Mouse (Mus musculus) spleen, adult 12 weeks (tissue): ENCODE measurements around the gene Drg2.
"Not testable (repeated sequence)": the region's sequence is repeated elsewhere in the genome, so short reads cannot be mapped to it uniquely, and the experiment has no call there.

Experiments used
- DNase-seq: peaks from one replicate; pipeline ENCODE4 v3.0.0; 2022; ENCODE audit warnings: low spot score

The Drg2 gene

DNA sequence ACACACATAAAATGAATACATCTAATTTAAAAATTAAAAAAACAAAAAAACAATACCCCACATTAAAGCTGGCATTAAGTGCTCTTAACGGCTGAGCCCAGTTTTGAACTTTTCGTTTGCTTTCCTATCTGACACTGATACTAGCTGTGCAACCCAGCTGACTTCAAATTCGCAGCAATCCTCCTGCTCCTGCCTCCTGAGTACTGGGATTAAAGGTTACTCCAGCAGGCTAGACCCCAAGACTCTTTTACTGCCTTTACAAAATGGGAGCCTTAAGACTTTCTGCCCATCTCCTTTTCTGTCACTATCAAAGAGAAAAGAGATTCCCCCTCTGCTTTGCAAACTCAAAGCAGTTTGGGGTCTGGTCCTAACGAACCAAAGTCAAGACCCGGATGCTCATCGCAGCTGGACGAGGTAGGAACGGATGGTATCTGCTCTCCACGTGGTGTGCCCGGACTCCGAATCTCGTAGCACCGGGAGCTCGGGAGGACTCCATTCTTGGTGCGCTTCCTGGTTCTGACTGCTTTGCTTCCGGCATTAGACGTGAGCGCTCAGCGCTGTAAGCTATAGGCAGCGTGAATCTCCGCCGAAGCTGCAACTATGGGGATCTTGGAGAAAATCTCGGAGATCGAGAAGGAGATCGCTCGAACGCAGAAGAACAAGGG is at the start of gene Drg2:
Gene Drg2, plus strand, starts transcription at position 512 of the 665 bp plus-strand sequence.
- peak; percentile 74 for DNase-seq

DNA sequence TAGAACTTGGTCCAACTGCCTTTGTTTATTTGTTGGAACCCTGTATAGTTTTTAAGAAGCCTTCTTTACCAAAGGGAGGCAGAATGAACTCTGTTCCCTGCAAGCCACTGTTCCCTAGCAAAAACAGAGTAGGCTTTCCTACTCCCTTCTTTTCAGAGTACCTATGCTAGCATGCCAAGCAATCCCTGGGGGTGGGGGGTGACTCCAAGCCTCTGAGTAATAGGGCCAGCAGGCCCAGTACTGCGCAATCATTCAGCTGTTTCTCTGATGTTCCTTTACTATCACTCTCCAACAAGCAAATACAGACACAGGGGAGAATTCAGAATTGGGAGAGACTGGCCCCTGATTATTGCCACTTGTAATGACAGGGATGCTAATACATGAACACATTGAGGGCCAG is 47.8 kb upstream of the Drg2 start:
- no peak for DNase-seq

DNA sequence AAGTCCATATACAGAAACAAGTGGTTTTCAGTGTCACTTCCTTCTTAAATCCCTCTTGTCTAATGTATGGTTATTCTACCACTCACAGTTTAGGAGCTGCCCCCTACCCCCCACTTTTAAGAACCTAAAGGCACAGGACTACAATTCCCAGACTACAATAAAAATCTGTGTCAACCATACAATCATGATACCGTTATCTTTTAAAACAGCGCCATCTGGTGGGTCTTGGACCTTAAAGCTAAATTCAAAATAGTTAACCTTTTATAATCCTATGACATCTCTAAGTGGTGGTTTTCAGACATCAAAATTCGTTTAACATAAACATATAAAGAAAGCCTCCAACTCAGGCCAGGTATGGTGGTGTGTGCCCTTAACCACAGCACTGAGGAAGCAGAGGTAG is 42.2 kb upstream of the Drg2 start:
- peak; percentile 26 for DNase-seq

DNA sequence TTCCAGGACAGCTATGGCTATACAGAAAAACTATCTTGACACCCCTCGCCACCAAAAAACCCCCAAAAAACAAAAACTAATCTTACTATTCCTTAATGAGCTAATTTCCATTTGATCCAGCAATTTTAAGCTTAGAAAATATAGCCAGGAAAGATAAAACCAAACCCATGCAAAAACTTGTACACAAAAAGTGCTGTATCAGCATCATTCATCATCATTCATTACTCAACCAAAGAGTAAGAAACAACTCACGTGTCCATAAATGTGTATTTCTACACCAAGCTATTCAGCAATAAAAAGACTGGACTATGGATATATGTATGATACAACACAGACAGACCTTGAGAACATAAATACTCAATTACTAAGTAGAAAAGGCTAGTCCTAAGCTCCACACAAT is 41.5 kb upstream of the Drg2 start:
- DNase-seq = no peak

DNA sequence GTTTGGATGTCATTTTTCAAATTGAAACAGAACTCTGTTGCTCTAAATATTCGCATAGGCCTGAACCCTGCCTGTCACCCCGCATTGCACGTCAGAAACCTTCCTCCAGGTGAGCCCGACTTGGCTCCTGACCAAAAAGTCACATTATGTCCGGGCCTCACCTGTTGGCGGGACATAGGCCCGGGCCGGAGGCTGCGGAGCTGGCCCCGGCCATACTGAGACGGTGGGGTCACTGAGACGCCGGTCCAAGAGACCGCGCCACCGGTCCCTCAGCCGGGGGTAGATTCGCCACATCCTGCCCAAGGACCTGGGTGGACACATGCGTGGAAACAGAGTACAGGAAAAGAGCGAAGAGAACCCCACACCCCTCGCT is 37.8 kb upstream of the Drg2 start:
- no peak for DNase-seq

DNA sequence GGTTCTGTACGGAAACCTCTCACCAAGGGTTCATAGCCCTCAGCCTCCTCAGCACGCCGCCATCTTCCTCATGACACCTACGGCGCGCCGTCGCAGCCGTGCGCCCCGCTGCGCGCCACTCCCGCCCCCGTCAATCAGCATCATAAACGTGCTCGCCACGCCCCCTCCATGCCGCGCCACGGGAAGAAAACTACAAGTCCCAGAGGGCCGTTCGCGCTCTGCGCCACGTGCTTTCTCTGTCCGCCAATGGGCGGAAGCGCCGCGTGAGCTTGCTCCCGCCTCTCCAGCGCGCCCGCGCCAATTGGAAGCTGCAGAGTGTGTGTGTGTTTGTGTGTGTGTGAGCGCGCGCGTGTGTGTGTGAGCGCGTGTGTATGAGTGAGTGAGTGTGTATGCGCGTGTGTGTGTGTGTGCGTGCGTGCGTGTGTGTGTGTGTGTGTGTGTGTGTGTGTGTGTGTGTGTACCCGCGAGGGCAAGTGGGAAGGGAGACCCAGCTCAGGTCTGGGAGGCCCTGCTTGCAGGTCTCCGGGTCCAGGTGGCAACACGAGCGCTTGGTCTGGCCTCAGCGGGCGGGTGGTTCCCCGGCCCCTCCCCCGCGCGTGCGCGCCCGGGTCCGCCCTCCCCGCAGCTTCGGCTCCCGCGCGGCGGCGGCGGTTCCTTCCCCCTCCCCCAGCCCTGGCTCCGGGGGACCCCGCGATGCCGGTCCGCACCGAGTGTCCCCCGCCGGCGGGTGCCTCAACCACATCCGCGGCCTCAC is 37.3 kb upstream of the Drg2 start, which contains the start of gene Gid4:
Gene Gid4, plus strand, starts transcription at position 183 of the 754 bp plus-strand sequence.
- peak; percentile 98 for DNase-seq

DNA sequence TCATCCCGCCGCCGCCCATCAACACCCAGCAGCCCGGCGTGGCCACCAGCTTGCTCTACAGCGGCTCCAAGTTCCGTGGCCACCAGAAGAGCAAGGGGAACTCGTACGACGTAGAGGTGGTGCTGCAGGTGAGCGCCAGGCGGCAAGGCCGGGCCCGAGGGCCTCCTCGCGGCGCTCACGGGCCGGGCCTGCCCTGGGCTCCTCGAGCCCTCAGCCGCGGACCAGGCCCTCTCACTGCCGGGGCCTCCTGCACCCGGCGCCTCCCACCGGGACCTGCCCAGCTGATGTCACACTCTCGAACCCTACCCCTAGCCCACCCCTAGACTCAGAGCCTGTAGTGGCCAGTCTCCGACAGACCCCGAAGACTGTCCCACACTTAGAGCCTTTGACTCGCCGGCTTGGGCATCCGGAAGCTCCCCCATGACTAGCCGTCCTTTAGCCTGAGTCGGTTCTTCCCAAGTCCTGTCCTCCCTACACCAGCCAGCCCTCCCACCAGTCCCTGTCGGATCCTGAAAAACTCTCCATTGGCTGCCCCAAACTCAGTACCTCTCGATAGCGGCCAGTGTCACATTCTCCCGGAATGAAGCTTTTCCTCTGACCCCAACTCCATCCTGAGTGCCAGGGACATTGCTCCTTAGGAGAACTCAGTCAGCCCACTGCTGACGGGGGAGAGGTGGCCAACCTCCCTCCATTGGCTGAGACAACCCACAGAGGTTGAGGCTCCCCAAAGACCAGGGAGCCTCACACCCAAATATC is 36.5 kb upstream of the Drg2 start, which contains the start of gene Atpaf2:
Gene Atpaf2, minus strand, starts transcription at position 741 of the 756 bp plus-strand sequence.
- DNase-seq = no peak

DNA sequence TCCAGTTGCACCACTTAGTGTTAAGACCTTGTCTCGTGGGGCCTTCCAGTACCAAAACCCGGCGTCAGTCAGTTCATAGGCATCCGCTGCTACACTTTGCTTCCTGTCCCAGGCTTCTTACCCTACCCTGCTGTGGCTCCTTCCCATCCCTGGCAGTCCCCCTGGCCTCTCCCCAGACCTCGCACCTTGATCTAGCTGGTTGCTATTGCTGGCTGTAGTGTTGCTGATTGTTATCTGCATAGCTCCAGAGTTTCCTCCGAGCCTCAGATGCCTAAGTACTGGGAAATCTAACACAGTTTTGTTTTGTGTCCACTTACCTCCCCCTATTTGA is 36.0 kb upstream of the Drg2 start:
- DNase-seq = peak; percentile 15

DNA sequence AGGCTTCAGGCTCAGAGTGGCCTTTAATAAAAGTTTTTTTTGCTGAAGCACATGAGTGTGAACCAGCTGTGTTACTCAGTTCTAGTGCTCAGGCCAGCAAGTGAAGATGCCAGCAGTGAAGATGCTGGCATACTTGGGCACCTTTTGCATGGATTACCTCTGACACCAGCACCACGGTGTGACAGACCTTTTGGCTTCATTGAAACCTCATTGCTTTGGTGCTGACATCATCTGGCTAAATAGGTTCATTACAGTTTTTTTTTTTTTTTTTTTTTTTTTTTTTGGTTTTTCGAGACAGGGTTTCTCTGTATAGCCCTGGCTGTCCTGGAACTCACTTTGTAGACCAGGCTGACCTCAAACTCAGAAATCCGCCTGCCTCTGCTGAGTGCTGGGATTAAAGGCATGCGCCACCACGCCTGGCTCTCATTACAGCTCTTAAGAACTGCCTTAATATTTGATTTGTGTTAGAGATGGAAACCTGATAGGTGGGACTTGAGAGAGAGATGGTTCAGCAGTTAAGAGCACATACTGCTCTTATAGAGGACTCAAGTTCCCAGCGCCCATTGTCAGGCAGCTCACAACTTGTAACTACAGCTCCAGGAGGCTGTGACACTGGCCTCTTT is 32.2 kb upstream of the Drg2 start:
- no peak for DNase-seq

DNA sequence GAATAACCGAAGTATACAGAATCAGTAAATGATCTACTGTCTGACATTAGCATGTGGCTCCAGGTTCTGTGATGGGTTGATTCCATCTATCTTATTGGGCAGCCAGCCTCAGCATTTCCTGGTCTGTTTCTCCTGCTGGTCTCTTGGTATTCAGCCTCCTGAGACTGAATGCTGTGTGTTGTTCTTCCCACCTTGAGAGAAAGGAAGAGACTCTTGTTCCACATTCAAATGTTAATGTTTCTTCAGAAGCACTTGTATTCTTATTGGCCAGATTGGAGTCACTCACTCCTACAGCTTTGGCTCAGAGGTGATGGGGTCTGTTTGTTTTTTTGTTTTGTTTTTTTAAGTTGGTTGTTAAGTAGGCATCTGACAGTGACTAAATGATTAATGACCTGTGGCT is 31.4 kb upstream of the Drg2 start:
- no peak for DNase-seq

DNA sequence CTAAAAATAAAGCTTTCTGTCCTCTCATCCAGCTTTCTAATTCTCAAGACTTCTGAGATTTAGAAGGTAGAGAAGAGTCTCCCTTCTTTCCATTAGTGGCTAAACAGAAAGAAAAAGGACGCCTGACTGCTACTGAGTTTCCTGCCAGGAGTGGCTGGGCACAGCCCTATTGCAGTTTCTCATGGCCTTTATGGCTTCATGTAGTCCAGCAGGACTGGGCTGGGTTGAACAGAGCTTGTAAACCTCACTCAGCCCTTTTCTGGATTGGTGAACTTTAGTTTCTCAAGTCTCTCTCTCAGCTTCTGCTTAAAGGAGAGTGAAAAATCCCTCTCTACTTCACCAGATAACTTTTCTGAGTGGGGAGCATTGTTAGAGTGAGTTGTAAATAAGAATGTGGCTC is 28.0 kb upstream of the Drg2 start:
- DNase-seq = no peak

DNA sequence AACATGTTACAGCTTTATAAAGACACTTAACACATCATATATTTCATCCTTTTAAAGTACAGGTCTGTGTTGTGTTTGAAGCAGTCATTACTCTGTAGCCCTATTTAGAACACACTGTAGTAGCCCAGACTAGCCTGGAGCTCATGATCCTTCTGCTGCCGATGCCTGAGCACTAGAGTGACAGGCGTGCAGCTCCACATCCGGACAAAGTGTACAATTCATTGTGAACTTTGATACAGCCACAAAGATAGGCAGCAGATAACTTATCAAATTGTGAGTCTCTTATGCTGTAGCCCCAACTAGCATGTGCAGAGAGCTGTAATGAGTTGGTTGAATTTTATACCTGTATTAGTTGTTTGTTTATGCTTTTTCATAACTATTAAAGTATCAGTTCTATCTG is 26.8 kb upstream of the Drg2 start:
- no peak for DNase-seq

DNA sequence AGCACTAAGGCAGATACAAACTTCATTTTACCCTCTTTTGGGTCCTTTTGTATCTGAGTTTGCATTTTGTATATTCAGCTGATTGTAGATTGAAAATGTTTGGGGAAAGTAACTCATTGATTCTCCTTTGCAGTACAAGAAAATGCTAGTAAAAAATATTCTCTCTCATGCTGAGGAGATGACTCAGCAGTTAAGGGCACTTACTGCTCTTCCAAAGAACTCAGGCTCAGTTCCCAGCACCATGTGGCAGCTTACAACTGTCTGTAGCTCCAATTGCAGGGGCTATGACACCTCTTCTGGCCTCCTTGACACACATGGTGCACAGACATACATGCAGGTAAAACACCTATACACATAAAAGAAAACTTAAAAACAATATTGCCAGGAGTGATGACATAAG is 20.9 kb upstream of the Drg2 start:
- no peak for DNase-seq

DNA sequence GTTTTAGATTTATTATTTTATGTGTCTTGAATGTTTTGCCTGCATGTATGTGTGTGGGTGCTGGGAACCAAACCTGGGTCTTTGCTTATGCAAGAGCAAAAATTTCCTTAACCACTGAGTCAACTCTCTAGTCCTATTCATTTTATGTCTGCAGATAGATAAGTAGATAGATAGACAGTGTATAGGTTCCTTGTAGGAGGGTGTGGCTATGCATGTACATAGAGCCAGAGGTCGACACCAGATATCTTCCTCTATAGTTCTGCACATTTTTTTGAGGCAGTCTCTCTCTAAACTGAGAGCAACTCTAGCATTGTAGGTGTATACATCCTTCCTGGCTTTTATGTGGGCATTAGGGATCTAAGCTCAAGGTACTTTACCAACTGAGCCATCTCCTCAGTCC is 19.3 kb upstream of the Drg2 start:
- no peak for DNase-seq

DNA sequence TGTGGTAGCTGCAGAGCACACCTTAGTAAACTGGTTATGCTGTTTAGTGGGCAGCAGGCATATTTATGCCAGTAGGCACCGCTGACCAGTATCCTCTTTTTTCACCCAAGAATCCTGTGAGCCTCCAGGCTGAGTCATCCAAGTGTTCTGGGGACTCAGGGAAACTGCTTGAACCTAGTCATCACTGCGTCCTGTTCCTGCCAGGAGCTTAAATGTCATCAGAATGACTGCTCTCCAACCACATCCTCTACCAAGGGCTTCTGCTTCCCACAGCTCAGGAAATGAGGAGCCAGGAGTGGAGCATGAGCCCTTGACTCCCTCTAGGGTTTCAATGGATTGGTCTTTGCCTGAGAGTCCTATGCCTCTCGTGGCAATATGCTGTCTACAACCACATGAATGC is 17.8 kb upstream of the Drg2 start:
- no peak for DNase-seq

DNA sequence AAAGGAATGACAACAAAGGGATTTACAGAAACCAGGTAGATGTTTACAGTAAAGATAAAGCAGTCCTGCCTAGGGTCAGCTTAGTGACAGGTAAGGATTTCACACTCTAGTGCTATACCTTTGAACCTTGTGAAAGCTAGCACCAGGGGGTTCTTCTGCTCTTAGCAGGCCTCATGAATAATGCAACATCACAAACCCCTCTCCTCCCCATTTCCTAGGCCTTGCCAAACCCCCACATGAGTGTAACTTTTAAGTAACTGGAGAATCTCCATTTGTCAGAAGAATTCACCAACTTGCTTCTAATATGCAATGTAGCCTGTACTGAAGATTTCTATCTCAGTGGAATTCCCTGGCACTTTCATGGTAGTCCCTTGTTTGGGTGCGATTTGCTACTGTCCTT is 14.8 kb upstream of the Drg2 start:
- not testable (repeated sequence) for DNase-seq

DNA sequence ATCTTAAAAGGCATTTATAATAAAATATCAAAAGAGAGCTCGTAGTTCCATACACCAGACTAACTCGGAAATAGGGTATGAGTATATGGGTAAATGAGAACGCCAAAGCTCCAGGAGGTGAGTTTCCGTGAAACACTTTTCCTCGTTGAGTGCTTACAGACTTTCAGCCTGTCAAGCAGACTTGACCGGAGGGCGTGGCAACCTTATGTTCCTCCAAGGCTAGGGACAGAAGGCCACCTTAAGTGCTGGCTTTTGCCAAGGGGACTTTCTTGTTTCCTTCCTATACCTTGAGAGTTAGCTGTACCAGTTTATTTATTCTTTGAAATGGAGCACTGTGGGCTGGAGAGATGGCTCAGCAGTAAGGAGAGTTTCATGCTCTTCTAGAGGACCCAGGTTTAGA is 14.2 kb upstream of the Drg2 start:
- DNase-seq = no peak

DNA sequence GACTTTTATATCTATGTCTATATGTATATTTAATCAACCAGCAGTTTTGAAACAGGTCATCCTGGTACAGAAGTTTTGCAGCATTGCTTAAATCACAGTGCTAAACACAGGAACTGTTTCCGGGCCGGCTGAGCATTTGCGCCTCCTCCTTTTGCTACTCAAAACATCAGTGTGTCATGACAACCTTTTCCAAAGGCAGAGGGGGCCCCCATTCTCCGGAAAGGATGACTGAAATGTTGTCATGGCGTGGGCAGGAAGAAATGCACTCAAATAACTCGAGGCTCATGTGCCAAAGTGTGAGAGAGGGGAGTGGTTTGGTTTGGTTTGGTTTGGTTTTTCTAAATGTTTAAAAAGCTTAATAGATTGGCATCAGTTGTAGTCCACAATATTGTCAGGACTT is 11.5 kb upstream of the Drg2 start:
- DNase-seq = no peak

DNA sequence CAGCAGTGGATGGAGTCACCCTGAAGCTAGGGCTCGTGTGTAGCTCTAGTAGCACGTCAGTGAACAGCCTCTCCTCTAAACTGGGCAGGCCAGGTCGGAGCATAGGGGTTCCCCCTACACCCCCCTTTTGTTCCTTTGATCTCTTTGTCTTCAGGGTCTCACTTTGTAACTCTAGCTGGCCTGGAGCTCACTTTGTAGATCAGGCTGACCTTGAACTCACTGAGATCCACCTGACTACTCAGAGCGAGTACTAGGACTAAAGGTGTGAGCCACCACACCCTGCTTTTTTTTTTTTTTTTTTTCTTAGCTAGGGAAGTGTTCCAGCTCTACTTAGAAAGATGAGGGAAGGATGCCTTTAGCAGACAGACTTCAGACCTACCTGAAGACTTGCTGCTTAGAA is 10.4 kb upstream of the Drg2 start:
- no peak for DNase-seq

DNA sequence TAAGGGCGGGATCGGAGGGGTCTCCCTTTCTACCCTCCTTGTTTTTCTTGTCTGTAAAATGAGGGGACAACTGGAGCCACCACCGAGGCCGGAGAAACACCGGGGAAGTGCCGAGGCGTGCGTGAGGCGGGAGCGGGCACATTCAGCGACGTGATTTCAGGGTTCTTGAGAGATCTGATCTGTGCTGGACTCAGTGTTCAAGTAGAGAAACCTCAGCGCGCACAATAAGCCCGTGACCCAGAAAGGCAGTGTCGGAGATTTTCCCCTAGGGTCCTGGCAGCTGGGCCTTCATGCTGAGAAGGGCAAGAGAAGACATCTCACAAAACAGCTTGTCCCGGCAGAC is 325 bp downstream of the Drg2 start:
- DNase-seq = no peak

DNA sequence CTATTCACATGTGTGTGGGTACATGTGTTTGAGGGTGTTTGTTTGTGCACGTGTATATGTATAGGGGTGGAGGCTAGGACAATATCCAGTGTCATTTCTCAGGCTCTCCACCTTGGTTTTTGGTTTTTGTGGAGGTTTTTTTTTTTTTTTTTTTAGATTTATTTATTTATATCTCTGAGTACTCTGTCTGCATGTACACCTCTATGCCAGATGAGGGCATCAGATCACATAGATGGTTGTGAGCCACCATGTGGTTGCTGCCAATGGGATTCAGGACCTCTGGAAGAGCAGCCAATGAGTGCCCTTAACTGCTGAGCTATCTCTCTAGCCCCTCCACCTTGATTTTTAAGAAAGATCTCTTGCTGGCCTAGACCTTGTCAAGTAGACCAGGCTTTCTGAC is 3.6 kb downstream of the Drg2 start:
- no peak for DNase-seq

DNA sequence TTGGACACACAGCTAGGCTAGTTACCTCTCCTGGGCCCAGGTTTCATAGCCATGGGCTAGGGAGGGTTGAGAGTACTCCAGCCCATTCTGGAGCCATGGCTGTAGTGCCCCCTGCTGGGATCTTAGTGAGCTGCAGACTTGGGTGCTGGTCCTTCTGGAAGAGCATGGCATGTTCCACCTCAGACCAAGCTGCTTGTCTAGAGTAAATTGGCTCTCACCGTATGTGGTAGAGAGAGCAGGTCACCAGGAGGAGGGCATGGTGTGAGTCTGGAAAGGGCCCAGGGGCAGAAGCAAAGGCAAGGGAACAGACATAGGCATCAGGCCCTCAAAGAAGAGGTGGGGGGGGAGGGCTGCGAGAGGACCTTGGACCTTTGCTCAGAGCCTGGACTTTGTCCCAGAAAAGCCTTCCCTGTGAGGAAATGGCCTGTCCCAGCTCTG is 11.6 kb downstream of the Drg2 start:
- DNase-seq = no peak

DNA sequence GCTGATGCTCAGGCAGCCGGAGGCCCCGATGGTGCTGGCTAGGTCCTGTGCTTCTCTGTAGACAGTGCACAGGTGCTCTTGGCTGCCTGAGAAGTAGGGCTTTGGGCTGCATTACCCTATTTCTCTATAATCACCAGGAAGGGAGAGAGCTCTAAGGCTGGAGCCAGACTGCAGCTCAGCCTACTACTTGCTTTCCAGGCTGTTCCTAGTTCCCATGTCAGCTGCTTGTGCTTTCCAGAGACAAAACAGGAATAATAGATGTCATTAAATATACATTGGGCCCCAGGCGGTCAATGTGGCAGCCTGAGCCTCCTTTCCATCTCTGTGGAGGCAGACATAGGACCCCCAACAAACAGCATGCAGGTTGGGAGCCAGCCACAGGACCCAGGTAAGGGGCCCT is 14.6 kb downstream of the Drg2 start, which contains the start of gene Myo15:
Gene Myo15, plus strand, starts transcription at position 301 of the 400 bp plus-strand sequence.
- DNase-seq = no peak
